Mouse (Mus musculus) liver, embryonic 16.5 days (tissue): ENCODE data around the gene Gmeb1. TPM values are rescaled to one million over a fixed set of nuclear protein-coding genes. Genes with fewer than 3 reads are reported as not detected.
"Not testable (repeated sequence)": the region's sequence is repeated elsewhere in the genome, so short reads cannot be mapped to it uniquely, and the experiment has no call there.

Experiments used
- ATAC-seq: fragments of 200-750 bp; cut with Nextera tagmentation; 2 replicates; pipeline ENCODE4 v1.8.0; 2017; ENCODE audit warnings: low read depth, mild to moderate bottlenecking, moderate number of reproducible peaks, moderate library complexity
- H3K27ac ChIP-seq: fragments of 300-500 bp; sonication (generic); 2 replicates; pipeline ENCODE4 v1.5.1; 2014; ENCODE audit warnings: mild to moderate bottlenecking, low read length
- H3K27me3 ChIP-seq: fragments of 300-500 bp; sonication (generic); 2 replicates; pipeline ENCODE4 v1.6.1; 2014; ENCODE audit warnings: low read depth, low read length, mixed read lengths; ENCODE audit not compliant: control insufficient read depth, insufficient read depth
- H3K36me3 ChIP-seq: fragments of 300-500 bp; sonication (generic); 2 replicates; pipeline ENCODE4 v1.6.1; 2014; ENCODE audit warnings: mild to moderate bottlenecking; ENCODE audit not compliant: control insufficient read depth, insufficient read depth
- H3K4me1 ChIP-seq: fragments of 300-500 bp; sonication (generic); 2 replicates; pipeline ENCODE4 v1.6.1; 2014; ENCODE audit warnings: low read depth, low read length, mixed read lengths; ENCODE audit not compliant: control insufficient read depth
- H3K4me2 ChIP-seq: fragments of 300-500 bp; sonication (generic); 2 replicates; pipeline ENCODE4 v1.6.1; 2014; ENCODE audit warnings: low read depth, low read length, mixed read lengths
- H3K4me3 ChIP-seq: fragments of 300-500 bp; sonication (generic); 2 replicates; pipeline ENCODE4 v1.5.1; 2014; ENCODE audit warnings: low read depth, mild to moderate bottlenecking, low read length
- H3K9ac ChIP-seq: fragments of 300-500 bp; sonication (generic); 2 replicates; pipeline ENCODE4 v1.6.1; 2014; ENCODE audit warnings: low read depth, low read length
- H3K9me3 ChIP-seq: fragments of 300-500 bp; sonication (generic); replicated peaks from 2 replicates; pipeline ENCODE4 v1.6.1; 2016; ENCODE audit warnings: low read length; ENCODE audit not compliant: control insufficient read depth
- WGBS: fragments of 180-500 bp; shearing (Covaris S2); extraction: QIAGEN DNeasy Blood & Tissue Kit; methylation state at CpG from one replicate; pipeline ENCODE4 v1.1.7; 2014; ENCODE audit not compliant: insufficient replicate concordance; 5-methylcytosine and 5-hydroxymethylcytosine counted together
- polyA plus RNA-seq: library from polyadenylated mRNA; unstranded; fragments of >200 nt; fragmentation: Nextera tagmentation; extraction: Ambion mirVana; gene quantifications from 2 replicates; pipeline ENCODE4 v1.2.1, GENCODE M21; 2015

Gmeb1 gene
- polyA plus RNA-seq, 1 experiment from 2014 or later = 12.7 TPM

DNA sequence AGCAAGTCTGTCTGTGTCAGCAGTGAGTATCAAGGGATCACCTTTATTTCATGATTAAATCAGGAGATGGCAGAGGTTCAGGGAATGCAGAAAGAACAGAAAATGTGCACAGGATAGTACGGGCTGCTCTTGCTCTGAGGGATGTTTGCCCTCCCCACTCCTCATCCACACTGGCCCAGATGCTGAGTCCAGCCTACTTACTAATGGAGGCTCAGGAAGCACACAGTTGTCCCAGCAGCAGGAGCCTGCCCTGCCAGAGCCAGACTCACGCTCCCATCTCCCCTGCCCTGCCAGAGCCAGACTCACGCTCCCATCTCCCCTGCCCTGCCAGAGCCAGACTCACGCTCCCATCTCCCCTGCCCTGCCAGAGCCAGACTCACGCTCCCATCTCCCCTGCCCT lies 27.4 kb upstream of the Gmeb1 start:
- 89% methylated on average over 2 of the region's 5 CpGs for WGBS
- peaks cover 55% of the 10 kb centered on the region for H3K36me3 ChIP-seq

DNA sequence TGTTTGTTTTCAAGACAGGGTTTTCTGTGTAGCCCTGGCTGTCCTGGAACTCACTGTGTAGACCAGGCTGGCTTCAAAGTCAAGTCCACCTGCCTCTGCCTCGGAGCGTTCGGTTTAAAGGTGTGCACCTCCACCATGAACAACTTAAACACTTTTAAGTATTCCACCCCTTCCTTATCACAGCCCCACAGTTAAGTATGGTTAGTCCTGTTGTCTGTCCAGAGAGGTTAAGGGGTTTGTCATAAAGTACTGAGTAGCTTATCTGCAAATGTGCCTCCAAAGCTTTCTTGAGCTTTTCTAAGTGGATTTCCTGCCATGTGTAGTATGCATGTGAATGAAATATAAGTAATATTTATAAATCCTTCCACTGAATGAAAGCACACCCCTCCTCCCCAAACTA lies 14.5 kb upstream of the Gmeb1 start:
- Histone ChIP-seq H3K27me3 (no peaks in the 10 kb centered on the region), H3K9me3 (no peaks in the 10 kb centered on the region), H3K4me2 (peak overlapping the region; percentile 79), H3K36me3 (no peaks in the 10 kb centered on the region), H3K4me3 (peak overlapping the region; percentile 44), H3K27ac (peak overlapping the region; percentile 73), H3K9ac (peak overlapping the region; percentile 49), H3K4me1 (peaks cover 35% of the 10 kb centered on the region)
- peak; percentile 22 for ATAC-seq
- 16% methylated on average over 3 of the region's 3 CpGs for WGBS

More for the DNA sequence above, 27.4 kb upstream of the Gmeb1 start:
- H3K4me3 ChIP-seq, H3K4me2 ChIP-seq, H3K9ac ChIP-seq, H3K27me3 ChIP-seq, H3K9me3 ChIP-seq, ATAC-seq, H3K4me1 ChIP-seq, H3K27ac ChIP-seq: not testable (repeated sequence)

DNA sequence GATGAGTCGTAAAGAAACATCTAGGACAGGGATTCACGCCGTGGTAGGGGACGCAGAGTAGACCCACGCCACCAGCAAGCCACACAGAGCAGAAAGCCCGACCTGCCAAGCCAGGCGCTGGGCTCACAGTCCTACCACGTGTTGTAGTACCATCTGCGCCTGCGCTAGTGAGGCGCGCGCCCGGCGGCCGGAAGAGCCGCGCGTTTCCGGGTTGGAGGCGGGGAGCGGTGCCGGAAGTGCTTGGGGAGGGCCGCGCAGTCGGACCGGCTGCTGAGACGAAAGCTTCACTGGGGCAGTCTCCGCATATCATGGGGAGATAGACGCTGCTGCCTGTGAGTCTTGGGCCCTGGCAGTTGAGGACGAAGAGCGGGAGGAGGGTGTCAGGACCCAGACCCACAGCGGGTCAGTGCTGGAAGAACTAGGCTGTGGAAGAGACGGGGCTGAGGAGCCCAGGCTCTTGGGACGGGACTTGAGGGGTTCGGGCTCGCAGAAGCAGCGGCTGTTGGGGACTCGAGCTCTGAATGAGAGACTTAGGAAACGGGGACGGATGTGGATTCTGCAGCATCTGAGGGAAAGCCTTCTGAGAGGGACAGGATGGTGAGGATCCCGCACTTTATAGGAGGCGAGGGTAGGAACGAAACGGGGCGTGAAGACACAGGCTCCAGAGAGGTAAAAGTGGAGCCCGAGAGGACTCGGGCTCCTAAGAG lies 12.9 kb upstream of the Gmeb1 start, which contains the start of gene Taf12:
Gene Taf12 (plus strand): TSS at position 220 of the 707 bp plus-strand sequence.
- H3K4me1 ChIP-seq = peaks cover 44% of the 10 kb centered on the region
- peak within 1 kb of the TSS; percentile 91 for H3K4me2 ChIP-seq
- WGBS = under 1% methylated on average over 48 of the region's 48 CpGs
- H3K4me3 ChIP-seq = peak within 1 kb of the TSS; percentile 91
- peak; percentile 87 for ATAC-seq
- no peaks in the 10 kb centered on the region for H3K36me3 ChIP-seq
- H3K9ac ChIP-seq = peak within 1 kb of the TSS; percentile 97
- H3K9me3 ChIP-seq = no peaks in the 10 kb centered on the region
- H3K27ac ChIP-seq = peak within 1 kb of the TSS; percentile 98
- no peaks in the 10 kb centered on the region for H3K27me3 ChIP-seq

- H3K27ac ChIP-seq = no peak overlapping the region; the same call in 1 of the 2 replicates
- 37% methylated on average over 2 of the region's 2 CpGs for WGBS
- peak overlapping the region; percentile 91 for H3K4me2 ChIP-seq
- no peaks in the 10 kb centered on the region for H3K9me3 ChIP-seq
- no peak for ATAC-seq
- H3K9ac ChIP-seq = peak overlapping the region; percentile 97; the same call in 1 of the 2 replicates
- H3K27me3 ChIP-seq = no peaks in the 10 kb centered on the region
- peaks cover 46% of the 10 kb centered on the region for H3K4me1 ChIP-seq
- no peaks in the 10 kb centered on the region for H3K36me3 ChIP-seq
- peak overlapping the region; percentile 91 for H3K4me3 ChIP-seq
Observed at GRCm38 (mm10) chr4:132273166-132273565, 11.8 kb upstream of the Gmeb1 start.

- peak overlapping the region; percentile 85 for H3K27ac ChIP-seq
- H3K4me2 ChIP-seq = peak overlapping the region; percentile 73
- H3K9me3 ChIP-seq = no peaks in the 10 kb centered on the region
- no peaks in the 10 kb centered on the region for H3K27me3 ChIP-seq
- no peaks in the 10 kb centered on the region for H3K36me3 ChIP-seq
- H3K9ac ChIP-seq = peak overlapping the region; percentile 49
- ATAC-seq = peak; percentile 70
- H3K4me1 ChIP-seq = peaks cover 25% of the 10 kb centered on the region
- H3K4me3 ChIP-seq = peak overlapping the region; percentile 48
- under 1% methylated on average over 35 of the region's 35 CpGs for WGBS
Observed at GRCm38 (mm10) chr4:132269740-132270560, 8.5 kb upstream of the Gmeb1 start.

DNA sequence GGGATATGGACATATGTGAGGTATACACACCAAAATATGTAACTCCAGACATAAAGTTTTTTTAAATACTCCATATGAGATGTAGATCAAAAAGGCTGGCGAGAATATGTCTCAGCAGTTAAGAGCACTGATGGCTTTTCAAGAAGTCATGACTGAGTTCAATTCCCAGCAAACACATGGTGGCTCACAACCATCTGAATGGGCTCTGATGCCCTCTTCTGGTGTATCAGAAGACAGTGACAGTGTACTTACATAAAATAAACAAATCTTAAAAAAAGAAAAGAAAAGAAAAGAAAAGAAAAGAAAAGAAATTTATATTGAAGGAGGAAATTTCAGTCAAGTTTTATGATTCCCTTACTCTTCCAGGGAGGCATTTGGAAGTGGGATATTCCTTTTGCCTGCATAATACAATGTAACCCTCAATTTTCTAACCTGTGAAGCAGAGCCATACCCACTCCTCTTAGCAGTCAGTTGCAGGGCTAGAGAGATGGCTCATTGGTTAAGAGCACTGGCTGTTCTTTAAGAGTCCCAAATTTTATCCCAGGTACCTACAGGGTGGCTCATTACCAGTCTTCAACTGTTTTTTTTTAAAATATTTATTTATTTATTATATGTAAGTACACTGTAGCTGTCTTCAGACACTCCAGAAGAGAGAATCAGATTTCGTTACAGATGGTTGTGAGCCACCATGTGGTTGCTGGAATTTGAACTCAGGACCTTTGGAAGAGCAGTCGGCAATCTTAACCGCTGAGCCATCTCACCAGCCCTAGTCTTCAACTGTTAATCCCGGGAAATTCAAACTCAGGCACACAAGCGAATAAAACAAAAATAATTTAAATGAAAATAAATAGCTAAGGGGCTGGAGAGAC lies 7.7 kb upstream of the Gmeb1 start:
- no peaks in the 10 kb centered on the region for H3K9me3 ChIP-seq
- H3K36me3 ChIP-seq = no peaks in the 10 kb centered on the region
- WGBS = 4% methylated on average over 6 of the region's 6 CpGs
- H3K4me3 ChIP-seq = no peak overlapping the region
- H3K27me3 ChIP-seq = no peaks in the 10 kb centered on the region
- peak overlapping the region; percentile 49; the same call in 1 of the 2 replicates for H3K9ac ChIP-seq
- H3K27ac ChIP-seq = peak overlapping the region; percentile 85
- no peak overlapping the region for H3K4me2 ChIP-seq
- no peak for ATAC-seq
- peaks cover 25% of the 10 kb centered on the region for H3K4me1 ChIP-seq

DNA sequence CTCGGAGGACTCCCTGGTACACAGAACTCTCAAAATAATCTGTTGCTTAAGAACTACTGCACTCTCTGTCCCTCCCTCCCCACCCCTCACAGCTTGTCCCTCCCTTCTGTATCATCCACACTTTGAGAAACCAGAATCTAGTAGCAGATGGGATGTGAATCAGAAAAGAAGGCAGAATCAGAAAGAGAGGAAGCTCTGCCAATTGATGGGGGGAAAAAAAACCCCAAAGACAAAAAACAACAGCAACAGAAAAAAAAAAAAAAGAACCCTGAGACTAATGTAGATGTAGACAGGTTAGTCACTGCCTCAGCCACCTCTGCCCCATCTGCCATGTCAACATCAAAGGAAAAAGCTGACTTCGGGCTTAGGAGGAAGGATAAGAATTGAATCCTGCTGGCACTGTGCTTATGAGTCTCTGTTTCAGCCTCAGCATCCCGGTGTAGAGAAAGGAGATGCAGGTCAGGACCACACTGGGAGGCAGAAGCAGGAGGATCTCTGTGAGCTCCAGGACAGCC lies 5.5 kb upstream of the Gmeb1 start:
- 62% methylated on average over 3 of the region's 3 CpGs for WGBS
- Histone ChIP-seq H3K27me3 (no peaks in the 10 kb centered on the region), H3K27ac (no peak overlapping the region), H3K36me3 (no peaks in the 10 kb centered on the region), H3K4me3 (no peak overlapping the region), H3K9me3 (no peaks in the 10 kb centered on the region), H3K9ac (no peak overlapping the region), H3K4me2 (no peak overlapping the region), H3K4me1 (peaks cover 24% of the 10 kb centered on the region)
- no peak for ATAC-seq

DNA sequence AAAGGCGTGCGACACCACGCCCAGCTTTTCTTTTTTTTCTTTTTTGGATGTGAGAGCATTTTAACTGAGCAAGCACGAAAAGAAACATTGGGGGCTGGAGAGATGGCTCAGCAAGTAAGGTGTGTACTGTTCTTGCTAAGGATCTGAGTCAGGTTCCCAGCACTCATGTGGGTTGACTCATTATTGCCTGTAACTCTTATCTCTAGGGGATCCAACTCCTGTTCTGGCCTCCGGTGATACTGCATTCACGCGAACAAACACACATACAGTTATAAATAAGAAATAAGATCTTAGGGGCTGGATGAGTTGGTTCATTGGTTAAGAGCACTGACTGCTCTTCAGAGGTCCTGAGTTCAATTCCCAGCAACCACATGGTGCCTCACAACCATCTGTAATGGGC lies 1.9 kb upstream of the Gmeb1 start:
- no peak overlapping the region for H3K4me2 ChIP-seq
- no peaks in the 10 kb centered on the region for H3K27me3 ChIP-seq
- H3K4me1 ChIP-seq = peaks cover 25% of the 10 kb centered on the region
- WGBS = 62% methylated on average over 7 of the region's 7 CpGs
- ATAC-seq = no peak
- no peak overlapping the region for H3K27ac ChIP-seq
- no peaks in the 10 kb centered on the region for H3K36me3 ChIP-seq
- H3K9ac ChIP-seq = no peak overlapping the region
- H3K9me3 ChIP-seq = no peaks in the 10 kb centered on the region
- H3K4me3 ChIP-seq = no peak overlapping the region
